Mouse (Mus musculus): ENCODE measurements around the gene Cfap44. TPM values are rescaled to one million over a fixed set of nuclear protein-coding genes. Genes with fewer than 3 reads are reported as not detected.

Gene Cfap44
- polyA plus RNA-seq, 1 experiment from 2014 or later, result 0.98 TPM

DNA sequence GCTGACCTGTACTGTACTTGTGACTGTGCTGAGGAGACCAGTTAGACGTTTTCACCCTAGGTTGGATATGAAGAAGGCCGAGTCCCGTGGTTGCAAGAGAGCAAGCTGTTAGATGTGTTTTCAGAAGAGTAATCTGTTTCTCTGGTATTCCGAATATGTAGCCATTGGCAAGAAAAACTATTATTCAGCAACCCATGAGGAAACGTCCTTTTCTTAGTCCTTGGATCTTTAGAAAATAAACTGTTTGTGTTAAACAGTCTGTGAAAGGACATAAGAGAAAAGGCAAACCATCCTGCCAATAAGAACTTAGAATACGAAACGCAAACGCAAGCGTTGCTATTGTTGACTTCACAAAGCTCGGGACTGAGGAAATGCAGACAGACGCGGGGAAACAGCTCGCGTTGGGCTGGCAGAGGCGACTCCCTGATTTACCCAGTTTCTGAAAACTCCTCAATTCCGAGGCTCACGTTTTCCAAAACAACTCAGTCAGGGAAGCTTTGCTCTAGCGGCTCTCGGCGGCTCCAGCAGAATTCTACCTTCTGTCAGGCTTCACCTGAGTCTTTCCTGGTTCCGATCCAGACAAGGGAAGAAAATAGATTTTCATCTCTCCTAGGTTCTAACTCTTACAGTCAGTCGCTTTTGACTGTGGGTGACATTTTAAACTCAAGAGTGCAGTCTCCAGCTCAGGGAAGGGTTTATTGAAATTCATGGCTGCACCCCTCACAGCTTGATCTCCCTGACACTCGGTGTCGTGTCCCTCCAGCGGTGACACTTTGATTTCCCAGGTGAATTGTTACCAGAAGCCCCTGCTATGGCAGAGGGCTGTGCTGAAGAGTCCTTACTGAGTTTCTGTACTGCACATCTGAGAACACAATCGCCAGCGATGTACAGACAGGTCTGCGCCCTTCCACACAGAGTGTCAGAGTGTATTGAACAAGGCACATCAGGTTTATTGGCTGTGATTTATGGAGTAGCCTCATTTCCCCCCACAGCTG is 87.3 kb downstream of the Cfap44 start:
- H3K9ac ChIP-seq, result no peak overlapping the region
- peak overlapping the region; percentile 40; the same call in 1 of the 2 replicates for H3K27ac ChIP-seq
- no peaks in the 10 kb centered on the region for H3K9me3 ChIP-seq
- H3K36me3 ChIP-seq, result peaks cover 36% of the 10 kb centered on the region
- 55% methylated on average over 28 of the region's 28 CpGs for WGBS
- no peak overlapping the region for H3K4me2 ChIP-seq
- H3K27me3 ChIP-seq, result no peaks in the 10 kb centered on the region
- no peak overlapping the region for H3K4me3 ChIP-seq
- peaks cover 37% of the 10 kb centered on the region for H3K4me1 ChIP-seq
- ATAC-seq (ENCODE audit: insufficient number of reproducible peaks, insufficient read depth, low FRiP score, low TSS enrichment, low read depth), result no peak

DNA sequence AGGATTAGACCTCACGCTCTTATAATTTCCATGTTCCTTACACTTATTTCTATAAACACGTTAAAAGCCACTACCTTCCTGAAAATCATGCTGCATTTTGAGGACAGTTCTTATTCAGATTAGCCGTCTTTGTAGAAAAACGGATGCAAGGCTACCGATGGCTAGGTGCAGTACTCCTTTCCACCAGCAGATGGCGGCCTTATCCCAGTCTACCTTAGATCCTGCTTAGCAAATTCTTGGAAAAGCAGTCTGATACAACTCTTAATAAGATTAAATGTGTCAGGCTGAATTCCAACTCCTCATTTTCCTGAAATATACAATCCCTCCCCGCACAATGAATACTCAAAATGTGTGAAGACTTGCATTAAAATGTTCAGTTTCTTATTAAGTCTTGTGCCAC is 89.5 kb downstream of the Cfap44 start:
- WGBS, result 5% methylated on average over 7 of the region's 7 CpGs
- Histone ChIP-seq H3K9me3 (no peaks in the 10 kb centered on the region), H3K9ac (no peak overlapping the region), H3K27ac (peak overlapping the region; percentile 23), H3K36me3 (peaks cover 58% of the 10 kb centered on the region), H3K4me2 (no peak overlapping the region), H3K4me1 (peaks cover 37% of the 10 kb centered on the region), H3K4me3 (no peak overlapping the region), H3K27me3 (no peaks in the 10 kb centered on the region)
- no peak for ATAC-seq (ENCODE audit: insufficient number of reproducible peaks, insufficient read depth, low FRiP score, low TSS enrichment, low read depth)

DNA sequence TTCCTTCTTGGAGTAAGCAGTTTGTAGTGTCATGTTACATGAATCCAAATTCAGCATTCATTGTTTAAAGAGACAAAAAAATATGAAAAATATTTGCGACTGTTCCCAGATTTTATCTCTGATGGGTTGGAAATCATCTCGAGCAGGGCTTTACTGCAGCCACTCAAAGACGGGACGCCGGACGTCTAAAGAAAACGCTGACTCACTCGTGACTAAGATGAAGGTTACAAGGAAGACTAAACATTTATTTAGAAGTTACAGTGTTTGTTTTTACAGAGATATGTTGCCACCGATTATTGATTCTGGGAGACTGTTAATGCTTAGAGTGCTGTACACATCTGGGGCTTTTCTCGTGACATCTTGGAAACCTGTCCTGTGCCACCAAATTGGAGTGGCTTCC is 90.2 kb downstream of the Cfap44 start:
- no peaks in the 10 kb centered on the region for H3K9me3 ChIP-seq
- no peaks in the 10 kb centered on the region for H3K27me3 ChIP-seq
- no peak overlapping the region for H3K4me2 ChIP-seq
- H3K36me3 ChIP-seq, result peaks cover 65% of the 10 kb centered on the region
- H3K4me3 ChIP-seq, result no peak overlapping the region
- peaks cover 35% of the 10 kb centered on the region for H3K4me1 ChIP-seq
- no peak overlapping the region for H3K9ac ChIP-seq
- 71% methylated on average over 10 of the region's 10 CpGs for WGBS
- H3K27ac ChIP-seq, result peak overlapping the region; percentile 23
- ATAC-seq (ENCODE audit: insufficient number of reproducible peaks, insufficient read depth, low FRiP score, low TSS enrichment, low read depth), result no peak

DNA sequence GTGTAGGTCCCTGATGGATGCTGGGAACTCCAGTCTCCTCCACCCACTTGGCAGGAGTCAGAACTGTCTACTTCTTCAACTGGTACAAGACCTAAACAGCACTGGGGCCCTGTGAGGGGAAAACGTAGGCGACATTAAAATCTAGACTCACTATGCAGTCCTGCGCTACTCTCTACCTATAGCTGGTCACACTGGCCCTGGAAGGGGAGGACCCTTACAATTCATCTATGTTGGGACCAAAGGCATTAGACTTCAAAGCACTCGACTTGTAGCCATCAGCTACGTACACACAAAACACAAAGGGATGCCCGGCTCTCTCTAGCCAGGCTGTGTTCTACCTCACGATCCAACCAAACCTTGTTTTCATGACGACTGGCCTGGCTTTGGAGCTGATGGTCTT is 91.1 kb downstream of the Cfap44 start:
- 84% methylated on average over 8 of the region's 8 CpGs for WGBS
- H3K36me3 ChIP-seq, result peaks cover 74% of the 10 kb centered on the region
- ATAC-seq (ENCODE audit: insufficient number of reproducible peaks, insufficient read depth, low FRiP score, low TSS enrichment, low read depth), result no peak

DNA sequence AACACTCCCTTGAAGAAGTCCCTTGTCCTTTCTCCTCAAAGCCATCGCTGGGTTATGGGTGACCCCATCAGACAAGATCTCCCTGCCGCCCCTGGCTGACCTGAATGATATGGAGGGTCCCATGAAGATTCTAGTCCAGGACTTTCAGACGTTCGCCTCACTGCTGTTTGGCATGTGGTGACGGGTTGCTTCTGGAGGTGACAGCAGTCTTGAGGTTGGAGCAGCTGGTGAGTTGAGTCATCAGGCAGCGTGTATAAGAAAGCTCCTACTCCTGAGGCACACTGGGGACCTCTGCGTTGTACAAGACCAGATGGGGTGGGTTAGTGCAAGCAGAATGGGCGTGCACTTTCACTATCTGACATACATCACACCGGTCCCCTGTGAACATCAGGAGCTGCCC is 92.0 kb downstream of the Cfap44 start:
- peaks cover 22% of the 10 kb centered on the region for H3K4me1 ChIP-seq
- peaks cover 83% of the 10 kb centered on the region for H3K36me3 ChIP-seq
- no peak overlapping the region for H3K9ac ChIP-seq
- no peaks in the 10 kb centered on the region for H3K27me3 ChIP-seq
- no peak overlapping the region for H3K27ac ChIP-seq
- WGBS, result 86% methylated on average over 9 of the region's 9 CpGs
- H3K4me2 ChIP-seq, result no peak overlapping the region
- no peaks in the 10 kb centered on the region for H3K9me3 ChIP-seq
- no peak for ATAC-seq (ENCODE audit: insufficient number of reproducible peaks, insufficient read depth, low FRiP score, low TSS enrichment, low read depth)
- H3K4me3 ChIP-seq, result no peak overlapping the region

More for the DNA sequence above, 91.1 kb downstream of the Cfap44 start:
- Histone ChIP-seq H3K4me3 (no peak overlapping the region), H3K9me3 (no peaks in the 10 kb centered on the region), H3K27ac (peak overlapping the region; percentile 41), H3K4me2 (no peak overlapping the region), H3K4me1 (peaks cover 30% of the 10 kb centered on the region), H3K27me3 (no peaks in the 10 kb centered on the region), H3K9ac (0 out of 2 replicates have a peak overlapping the region, but pooled peaks have one; percentile 32)

DNA sequence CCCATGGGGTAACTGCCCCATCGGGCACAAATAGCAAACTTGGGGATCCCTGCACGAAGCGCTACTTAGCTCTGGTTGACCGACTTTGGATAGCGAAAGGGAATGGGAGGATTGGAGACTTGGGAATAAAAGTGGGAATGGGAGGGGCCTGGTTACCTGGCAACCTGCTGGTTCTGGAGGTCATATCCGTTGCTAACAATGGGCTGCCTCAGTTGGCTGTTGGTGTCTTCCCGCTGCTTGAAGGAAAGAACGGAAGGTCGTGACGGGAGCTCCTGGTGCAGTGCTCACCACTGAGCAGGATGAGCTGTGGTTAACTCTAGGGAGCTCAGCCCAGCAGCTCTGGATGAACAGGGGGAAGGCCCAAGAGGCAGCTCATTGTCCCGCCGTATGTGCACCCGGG is 92.6 kb downstream of the Cfap44 start:
- H3K27ac ChIP-seq, result no peak overlapping the region
- H3K4me2 ChIP-seq, result no peak overlapping the region
- H3K36me3 ChIP-seq, result peaks cover 86% of the 10 kb centered on the region
- H3K9ac ChIP-seq, result no peak overlapping the region
- 84% methylated on average over 13 of the region's 13 CpGs for WGBS
- H3K27me3 ChIP-seq, result no peaks in the 10 kb centered on the region
- no peak overlapping the region for H3K4me3 ChIP-seq
- ATAC-seq (ENCODE audit: insufficient number of reproducible peaks, insufficient read depth, low FRiP score, low TSS enrichment, low read depth), result no peak
- no peaks in the 10 kb centered on the region for H3K9me3 ChIP-seq
- peaks cover 22% of the 10 kb centered on the region for H3K4me1 ChIP-seq

DNA sequence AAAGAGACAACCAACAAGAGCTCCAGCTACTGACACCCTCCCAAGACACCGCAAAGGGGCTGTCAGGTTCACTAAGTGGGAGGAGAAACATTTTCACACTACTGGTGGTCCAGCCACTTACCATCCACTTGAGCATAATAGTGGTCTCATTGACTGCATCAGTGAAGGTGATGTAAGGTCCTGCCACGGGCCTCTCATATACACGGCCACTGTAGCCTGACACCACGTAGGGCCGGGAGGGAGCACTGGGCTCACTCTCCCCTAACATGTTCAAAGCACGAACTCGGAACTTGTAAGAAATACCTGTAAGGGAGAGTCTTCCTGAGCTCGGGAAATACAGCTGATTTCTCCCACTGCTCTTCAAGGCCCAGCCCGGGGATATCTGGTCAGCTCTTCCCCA is 96.5 kb downstream of the Cfap44 start:
- ATAC-seq (ENCODE audit: insufficient number of reproducible peaks, insufficient read depth, low FRiP score, low TSS enrichment, low read depth), result no peak
- no peak overlapping the region for H3K9ac ChIP-seq
- peaks cover 91% of the 10 kb centered on the region for H3K36me3 ChIP-seq
- H3K4me1 ChIP-seq, result peaks cover 35% of the 10 kb centered on the region
- no peaks in the 10 kb centered on the region for H3K27me3 ChIP-seq
- no peak overlapping the region for H3K27ac ChIP-seq
- no peak overlapping the region for H3K4me2 ChIP-seq
- H3K9me3 ChIP-seq, result no peaks in the 10 kb centered on the region
- 93% methylated on average over 9 of the region's 9 CpGs for WGBS
- H3K4me3 ChIP-seq, result no peak overlapping the region

DNA sequence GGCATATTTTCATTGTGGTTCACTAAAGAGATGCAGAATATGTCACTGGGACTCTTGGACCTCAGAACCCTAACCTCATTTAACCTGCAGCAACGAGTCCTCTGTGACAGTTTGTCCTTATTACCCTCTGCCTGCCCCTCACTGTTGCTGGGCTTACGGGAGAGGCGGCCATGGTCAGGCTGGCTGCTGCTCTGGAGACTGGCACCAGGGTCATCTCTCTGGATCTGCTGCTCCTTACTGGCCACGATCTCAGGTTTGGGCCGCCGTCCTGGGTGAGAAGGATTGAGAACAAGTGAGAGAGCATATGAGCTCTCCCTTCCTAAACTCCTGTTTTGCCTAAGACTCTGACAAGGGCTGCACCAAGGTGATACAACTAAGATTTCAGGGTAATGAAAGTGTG is 97.6 kb downstream of the Cfap44 start:
- Histone ChIP-seq H3K36me3 (peaks cover 91% of the 10 kb centered on the region), H3K4me3 (no peak overlapping the region), H3K4me2 (no peak overlapping the region), H3K4me1 (peaks cover 32% of the 10 kb centered on the region), H3K27me3 (no peaks in the 10 kb centered on the region), H3K9ac (no peak overlapping the region), H3K9me3 (no peaks in the 10 kb centered on the region), H3K27ac (no peak overlapping the region; the same call in 1 of the 2 replicates)
- ATAC-seq (ENCODE audit: insufficient number of reproducible peaks, insufficient read depth, low FRiP score, low TSS enrichment, low read depth), result no peak
- WGBS, result 95% methylated on average over 6 of the region's 6 CpGs

DNA sequence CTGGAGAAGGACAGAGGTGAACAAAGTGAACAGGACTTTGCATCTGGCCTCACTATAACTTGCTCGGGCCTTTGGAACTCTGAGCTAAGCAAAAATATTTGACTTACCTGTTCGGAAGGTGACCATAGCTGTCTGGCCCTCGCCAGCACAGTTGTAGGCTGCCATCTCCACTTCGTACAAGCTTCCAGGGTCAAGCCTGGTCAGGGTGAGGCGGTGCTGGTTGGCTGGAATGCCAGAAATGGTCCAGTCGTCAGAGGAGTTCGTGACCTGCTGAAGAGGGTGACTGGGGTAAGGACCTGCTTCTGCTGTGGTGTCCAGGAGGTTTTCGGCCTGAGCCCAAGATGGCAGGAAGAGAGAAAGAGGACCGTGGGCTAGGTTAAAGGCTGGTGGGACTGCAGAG is 98.1 kb downstream of the Cfap44 start:
- H3K9me3 ChIP-seq, result no peaks in the 10 kb centered on the region
- no peaks in the 10 kb centered on the region for H3K27me3 ChIP-seq
- ATAC-seq (ENCODE audit: insufficient number of reproducible peaks, insufficient read depth, low FRiP score, low TSS enrichment, low read depth), result no peak
- 0 out of 2 replicates have a peak overlapping the region, but pooled peaks have one; percentile 87 for H3K27ac ChIP-seq
- no peak overlapping the region for H3K9ac ChIP-seq
- H3K4me1 ChIP-seq, result peaks cover 32% of the 10 kb centered on the region
- peaks cover 91% of the 10 kb centered on the region for H3K36me3 ChIP-seq
- no peak overlapping the region for H3K4me3 ChIP-seq
- H3K4me2 ChIP-seq, result no peak overlapping the region
- 86% methylated on average over 9 of the region's 9 CpGs for whole genome bisulfite sequencing

DNA sequence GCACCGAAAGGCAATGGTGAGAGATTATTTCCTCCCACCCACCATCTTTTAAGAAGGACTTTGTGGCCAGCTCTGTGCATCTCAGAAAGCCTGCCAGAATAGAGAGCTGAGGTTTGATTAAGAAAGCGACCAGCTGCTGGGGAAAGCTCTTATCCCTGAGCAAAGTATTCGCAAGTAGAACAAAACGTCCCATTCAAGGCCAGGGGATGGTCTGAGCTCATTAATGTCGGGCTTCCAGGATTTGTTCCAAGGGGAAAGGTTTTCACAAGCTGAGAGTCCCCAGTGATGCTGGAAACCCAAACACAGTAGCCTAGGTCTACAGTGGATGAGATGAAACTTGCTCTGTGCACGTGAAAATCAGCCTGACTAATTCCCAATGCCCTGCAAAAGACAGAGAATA is 99.3 kb downstream of the Cfap44 start:
- WGBS, result 45% methylated on average over 6 of the region's 6 CpGs
- H3K36me3 ChIP-seq, result peaks cover 91% of the 10 kb centered on the region

DNA sequence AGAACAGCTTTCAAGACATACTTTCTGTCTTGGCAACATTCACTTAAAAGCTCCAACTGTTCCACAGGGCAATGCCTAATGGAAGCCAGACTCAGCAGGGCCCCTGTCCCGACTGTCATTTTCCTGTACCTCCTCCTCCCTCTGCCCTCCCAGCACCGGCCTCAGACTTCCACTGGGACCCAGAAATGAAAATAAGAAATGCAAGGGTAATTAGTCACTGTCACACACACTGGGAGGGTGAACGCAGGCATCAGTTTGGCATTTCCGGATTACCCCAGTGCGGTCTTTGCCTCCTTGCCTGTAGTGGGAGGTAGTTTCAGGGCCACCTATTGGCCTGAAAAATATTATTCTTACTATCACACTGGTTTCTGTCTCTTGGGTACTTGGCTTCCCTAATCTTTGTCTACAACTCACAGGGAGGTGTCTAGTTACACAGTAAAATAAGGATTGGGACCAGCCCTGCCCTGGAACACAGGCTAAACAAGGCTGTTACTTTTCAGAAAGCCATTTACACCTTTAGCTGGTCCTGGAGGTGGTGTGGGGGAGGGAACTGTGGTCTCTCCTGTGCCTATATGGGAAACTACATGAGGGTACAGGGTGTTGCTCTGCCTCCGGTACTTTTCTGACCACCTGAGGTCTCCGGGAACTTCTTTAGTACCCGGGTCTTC is 100.0 kb downstream of the Cfap44 start:
- Histone ChIP-seq H3K4me2 (no peak overlapping the region), H3K4me3 (no peak overlapping the region), H3K36me3 (peaks cover 91% of the 10 kb centered on the region), H3K4me1 (peaks cover 35% of the 10 kb centered on the region), H3K27ac (peak overlapping the region; percentile 87), H3K9ac (peak overlapping the region; percentile 46; the same call in 1 of the 2 replicates), H3K27me3 (no peaks in the 10 kb centered on the region), H3K9me3 (no peaks in the 10 kb centered on the region)
- ATAC-seq (ENCODE audit: insufficient number of reproducible peaks, insufficient read depth, low FRiP score, low TSS enrichment, low read depth), result 0 out of 2 replicates have a peak, but pooled peaks have one; percentile 18
- WGBS, result 34% methylated on average over 8 of the region's 8 CpGs

More for the DNA sequence above, 99.3 kb downstream of the Cfap44 start:
- Histone ChIP-seq H3K4me3 (no peak overlapping the region), H3K9ac (no peak overlapping the region), H3K27ac (peak overlapping the region; percentile 87), H3K4me2 (no peak overlapping the region), H3K27me3 (no peaks in the 10 kb centered on the region), H3K4me1 (peaks cover 35% of the 10 kb centered on the region), H3K9me3 (no peaks in the 10 kb centered on the region)
- ATAC-seq (ENCODE audit: insufficient number of reproducible peaks, insufficient read depth, low FRiP score, low TSS enrichment, low read depth), result no peak
